Comparison of ENCODE assay signal across 8 mouse cellular contexts in genomic region chr16:30973416-30973815, GRCm38 (mm10).
DNase-seq lines count a peak whose midpoint lies in the region; ATAC-seq and TF ChIP-seq lines count a peak whose summit lies in the region.
"Had no signal": no experiment of that assay in that cellular context is flagged by ENCODE, and none has a peak within 500 bp of the region (broad histone marks: within the 10 kb centered on the region; RNA-seq: fewer than 3 reads in every experiment).

No protein-coding gene starts in this region.

- H3K9ac ChIP-seq in midbrain, embryonic 14.5 days (replicated peaks; ENCODE audit: low read length), result no peak overlapping the region
- no peak overlapping the region for H3K9ac ChIP-seq in midbrain, embryonic 11.5 days (ENCODE audit: low read length)
- H3K9ac ChIP-seq: hindbrain, embryonic 15.5 days had no signal

- peak; percentile 33 for DNase-seq in midbrain, embryonic 14.5 days
- no peak for DNase-seq in midbrain, embryonic 11.5 days (ENCODE audit: low spot score, missing footprints)
- DNase-seq in heart, adult 18-20 months, result peak; percentile 77 to 83
- DNase-seq in kidney, adult 2 months, result peak; percentile 96
- DNase-seq in retina, embryonic 14.5 days (ENCODE audit: low spot score), result peak; percentile 58
- no peak for DNase-seq in left cerebral cortex, adult 8-10 months (ENCODE audit: low spot score in 2 of 2)
- DNase-seq in gastrocnemius, postnatal 25 days, result no peak

- H3K4me2 ChIP-seq in midbrain, embryonic 14.5 days (ENCODE audit: low read length), result no peak overlapping the region
- H3K4me2 ChIP-seq in midbrain, embryonic 11.5 days, result no peak overlapping the region
- H3K4me2 ChIP-seq: hindbrain, embryonic 15.5 days had no signal

- TF ChIP-seq CTCF in kidney, adult 2 months (conservative IDR thresholded peaks at IDR 0.05; ENCODE audit: insufficient read depth, insufficient read length, low read depth, low read length), result 0 out of 2 replicates have a peak, but pooled peaks have one; percentile 27

- H3K9me3 ChIP-seq in midbrain, embryonic 14.5 days (ENCODE audit: control insufficient read depth, low read length), result no peaks in the 10 kb centered on the region
- H3K9me3 ChIP-seq in midbrain, embryonic 11.5 days (ENCODE audit: control insufficient read depth, low read length), result no peaks in the 10 kb centered on the region
- H3K9me3 ChIP-seq: hindbrain, embryonic 15.5 days had no signal

- no peaks in the 10 kb centered on the region for H3K36me3 ChIP-seq in midbrain, embryonic 14.5 days (ENCODE audit: control insufficient read depth, insufficient read depth, low read length)
- no peaks in the 10 kb centered on the region for H3K36me3 ChIP-seq in midbrain, embryonic 11.5 days (ENCODE audit: control insufficient read depth, insufficient read depth, low read length)
- no peaks in the 10 kb centered on the region for H3K36me3 ChIP-seq in kidney, adult 2 months (ENCODE audit: control insufficient read depth, insufficient read depth, low read length)
- H3K36me3 ChIP-seq: hindbrain, embryonic 15.5 days had no signal

- H3K4me1 ChIP-seq in midbrain, embryonic 14.5 days (ENCODE audit: control insufficient read depth, insufficient read depth, low read length), result peaks cover 7% of the 10 kb centered on the region; the same call in 1 of the 2 replicates
- H3K4me1 ChIP-seq in midbrain, embryonic 11.5 days (ENCODE audit: control insufficient read depth, insufficient read depth, low read length), result peaks cover 12% of the 10 kb centered on the region
- H3K4me1 ChIP-seq in kidney, adult 2 months (ENCODE audit: control insufficient read depth, insufficient read depth, low read length), result peaks cover 35% of the 10 kb centered on the region

- no peak for TF ChIP-seq POLR2A in kidney, adult 2 months (IDR thresholded peaks at IDR 0.05; ENCODE audit: low read depth, low read length)

- ATAC-seq in midbrain, embryonic 14.5 days (ENCODE audit: low FRiP score, low TSS enrichment), result no peak
- ATAC-seq in midbrain, embryonic 11.5 days (ENCODE audit: low FRiP score), result no peak

- no peak overlapping the region for H3K4me3 ChIP-seq in midbrain, embryonic 14.5 days (replicated peaks; ENCODE audit: low read depth, low read length)
- H3K4me3 ChIP-seq in midbrain, embryonic 11.5 days (ENCODE audit: low read depth, low read length), result no peak overlapping the region
- no peak overlapping the region for H3K4me3 ChIP-seq in kidney, adult 2 months (ENCODE audit: insufficient read depth, low read depth, low read length)
- H3K4me3 ChIP-seq: hindbrain, embryonic 15.5 days had no signal

- WGBS in midbrain, embryonic 14.5 days, result 64% methylated on average over 6 of the region's 6 CpGs
- 82% methylated on average over 6 of the region's 6 CpGs for WGBS in midbrain, embryonic 11.5 days
- 25% methylated on average over 6 of the region's 6 CpGs for WGBS in kidney, adult 2 months

- H3K27ac ChIP-seq in midbrain, embryonic 14.5 days (replicated peaks; ENCODE audit: low read depth, low read length), result no peak overlapping the region
- H3K27ac ChIP-seq in midbrain, embryonic 11.5 days (ENCODE audit: low read depth, low read length), result no peak overlapping the region
- H3K27ac ChIP-seq in kidney, adult 2 months (ENCODE audit: insufficient read depth, low read depth, low read length), result peak overlapping the region; percentile 49
- H3K27ac ChIP-seq: hindbrain, embryonic 15.5 days had no signal

- no peaks in the 10 kb centered on the region for H3K27me3 ChIP-seq in midbrain, embryonic 14.5 days (ENCODE audit: control insufficient read depth, insufficient read depth, low read length)
- H3K27me3 ChIP-seq in midbrain, embryonic 11.5 days (ENCODE audit: control insufficient read depth, insufficient read depth, low read length), result no peaks in the 10 kb centered on the region; the same call in 1 of the 2 replicates
- no peaks in the 10 kb centered on the region for H3K27me3 ChIP-seq in kidney, adult 2 months (replicated peaks; ENCODE audit: control insufficient read depth, insufficient read depth, low read length)
- H3K27me3 ChIP-seq: hindbrain, embryonic 15.5 days had no signal

Comparison
In these comparisons a context has a peak if more than half of its experiments do, and no peak if none do; other contexts are left out.
1. DNase-seq: peak in midbrain, embryonic 14.5 days (single experiment), heart, adult 18-20 months (2 of 2), kidney, adult 2 months (single experiment) and retina, embryonic 14.5 days (single experiment); none in midbrain, embryonic 11.5 days (single experiment), left cerebral cortex, adult 8-10 months (0 of 2) and gastrocnemius, postnatal 25 days (single experiment).